Mouse (Mus musculus) cerebellum, postnatal 10 days (tissue): Measurements from ENCODE around the gene Elf5.

ENCODE experiments used
- DNase-seq, 2 experiments: peaks; one replicate each; pipeline ENCODE4 v3.0.0; 2021; ENCODE audit warnings: mixed read lengths in 2 of 2

Elf5 gene

DNA sequence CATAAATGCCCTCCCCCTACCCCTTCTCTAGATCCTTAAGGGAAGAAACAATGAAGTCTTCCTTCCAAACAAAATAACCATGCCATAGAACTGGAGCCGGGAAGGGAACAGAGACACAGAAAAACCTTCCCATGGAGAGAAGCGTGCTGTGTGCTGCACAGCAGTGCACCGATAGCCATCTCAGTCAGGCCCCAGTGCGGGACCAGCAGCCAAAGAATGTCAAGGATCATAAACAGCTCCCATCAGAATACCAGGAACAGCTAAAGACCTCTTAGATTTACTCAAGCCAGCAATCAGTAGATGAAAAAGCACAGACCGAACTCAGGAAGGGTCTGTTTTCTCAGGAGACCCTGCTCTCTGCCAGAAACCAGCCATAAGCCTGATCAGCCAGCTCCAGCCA lies 25.0 kb downstream of the Elf5 start:
- DNase-seq: peak in 1 of 2 experiments; percentile 29

DNA sequence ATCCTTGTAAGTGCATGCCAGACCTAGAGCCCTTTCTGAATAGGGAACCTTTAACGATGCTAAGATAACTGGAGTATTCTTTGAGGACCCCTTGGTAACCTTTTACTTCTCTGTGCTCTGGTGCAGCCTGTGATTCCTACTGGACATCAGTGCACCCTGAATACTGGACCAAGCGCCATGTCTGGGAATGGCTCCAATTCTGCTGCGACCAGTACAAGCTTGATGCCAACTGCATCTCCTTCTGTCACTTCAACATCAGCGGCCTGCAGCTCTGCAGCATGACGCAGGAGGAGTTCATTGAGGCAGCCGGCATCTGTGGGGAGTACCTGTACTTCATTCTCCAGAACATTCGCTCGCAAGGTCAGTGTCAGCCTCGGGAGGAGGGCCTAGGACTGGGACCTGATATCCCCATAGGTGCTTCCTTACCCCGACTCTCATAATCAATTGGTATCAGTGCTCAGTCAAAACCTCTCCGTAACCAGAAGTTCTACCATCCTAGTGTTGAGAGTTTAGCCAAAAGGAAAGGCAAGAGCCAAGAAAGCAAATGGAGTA lies 27.7 kb downstream of the Elf5 start:
- peak; percentile 78 to 84 for DNase-seq

DNA sequence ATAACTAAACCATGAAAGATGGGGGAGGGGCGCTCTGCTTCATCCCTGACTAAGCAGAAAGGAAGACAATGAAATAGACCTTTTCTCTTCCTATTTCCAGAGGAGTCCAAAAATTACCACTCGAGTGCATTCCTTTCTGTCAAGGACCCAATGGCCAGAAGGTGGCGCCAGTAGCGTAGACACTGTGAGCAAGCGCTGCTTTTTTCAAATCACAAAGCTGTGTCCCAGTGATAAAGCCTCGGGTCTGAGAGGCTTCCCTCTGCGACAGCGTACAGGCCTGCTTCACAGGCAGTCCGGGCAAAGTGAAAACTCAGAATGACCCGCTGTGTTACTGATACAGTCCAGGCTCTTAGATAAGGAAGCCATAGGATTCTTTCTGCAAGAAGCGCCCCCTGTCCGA lies 28.2 kb downstream of the Elf5 start:
- DNase-seq: peak; percentile 90 to 92

DNA sequence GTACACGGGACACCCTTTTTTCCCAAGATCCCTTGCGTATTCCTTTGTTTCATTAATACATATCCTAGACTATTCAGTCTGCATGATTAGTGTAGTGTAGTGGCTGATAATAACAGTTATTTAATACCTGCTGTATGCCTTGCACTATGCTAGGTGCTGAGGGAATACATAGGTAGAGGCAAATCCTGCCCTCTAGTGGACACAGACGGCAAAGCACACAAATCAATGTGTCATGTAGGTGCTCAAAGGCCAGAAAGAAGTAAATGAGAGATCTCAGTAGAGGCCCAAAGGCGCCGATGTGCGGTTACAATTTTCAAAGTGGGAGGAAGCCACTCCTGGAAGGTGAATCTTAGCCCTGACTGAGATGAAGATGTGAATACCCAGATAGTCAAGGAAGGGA lies 34.3 kb downstream of the Elf5 start:
- peak; percentile 71 to 79 for DNase-seq

DNA sequence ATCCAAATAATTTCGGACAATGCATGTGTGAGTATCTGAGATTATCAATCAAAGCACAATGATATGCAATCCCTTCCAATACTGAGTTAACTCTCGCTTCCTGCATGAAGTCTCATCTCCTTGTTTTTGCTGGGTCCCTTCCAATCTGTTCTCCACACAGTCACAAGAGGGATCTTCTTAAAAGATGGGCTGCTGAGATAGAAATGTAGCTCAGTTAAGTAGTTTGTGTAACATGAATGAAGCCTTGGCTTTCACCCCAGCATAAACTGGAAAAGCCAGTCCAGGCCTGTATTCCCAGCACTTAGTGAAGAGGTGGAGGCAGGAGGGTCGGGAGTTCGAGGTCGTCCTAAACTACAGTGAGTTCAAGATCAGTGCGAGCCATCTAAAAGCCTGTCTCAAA lies 34.8 kb downstream of the Elf5 start:
- DNase-seq: no peak

DNA sequence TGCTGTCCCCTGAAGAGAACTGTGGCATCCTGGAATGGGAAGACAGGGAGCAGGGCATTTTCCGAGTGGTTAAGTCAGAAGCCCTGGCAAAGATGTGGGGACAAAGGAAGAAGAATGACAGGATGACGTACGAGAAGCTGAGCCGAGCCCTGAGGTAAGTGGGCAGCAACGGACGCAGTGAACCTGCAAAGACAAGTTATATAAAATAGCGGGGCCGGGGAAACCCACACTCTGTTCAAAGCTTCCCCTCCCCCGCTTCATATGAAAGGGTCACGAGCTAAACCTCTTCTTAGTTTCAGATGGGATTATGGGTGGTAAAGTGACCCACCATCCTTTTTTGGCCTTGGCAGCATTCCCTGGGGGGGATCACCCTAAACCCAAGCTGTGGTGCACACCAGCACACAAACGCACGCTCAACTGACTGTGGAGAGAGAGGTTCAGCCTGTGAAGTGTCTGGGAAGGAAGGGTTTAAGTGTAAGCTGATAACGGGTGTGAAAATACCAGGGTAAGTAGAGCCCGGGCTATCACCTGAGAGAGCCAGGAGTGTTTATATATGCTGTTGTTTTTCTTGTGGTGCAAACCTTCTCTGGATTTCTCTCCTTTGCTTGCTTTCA lies 37.6 kb downstream of the Elf5 start:
- DNase-seq: no peak

DNA sequence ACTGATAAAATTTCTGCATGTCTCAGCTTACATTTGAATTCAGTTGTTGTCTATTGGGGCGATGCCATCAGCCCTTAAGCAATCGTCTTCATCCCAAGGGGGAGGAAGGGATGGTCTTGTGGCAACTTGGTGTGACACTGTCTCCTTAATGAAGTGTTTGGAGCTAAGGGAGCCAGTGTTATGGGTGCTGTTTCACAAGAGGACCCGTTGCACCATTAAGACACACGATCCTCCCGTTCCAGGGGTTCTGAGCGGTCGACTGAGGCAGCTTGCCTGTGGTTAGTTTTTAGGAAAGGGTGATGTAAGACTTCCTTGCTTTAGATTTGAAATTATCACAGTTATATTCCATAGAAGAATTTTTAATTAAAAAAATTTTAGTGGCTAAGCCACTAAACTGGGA lies 38.3 kb downstream of the Elf5 start:
- no peak for DNase-seq

DNA sequence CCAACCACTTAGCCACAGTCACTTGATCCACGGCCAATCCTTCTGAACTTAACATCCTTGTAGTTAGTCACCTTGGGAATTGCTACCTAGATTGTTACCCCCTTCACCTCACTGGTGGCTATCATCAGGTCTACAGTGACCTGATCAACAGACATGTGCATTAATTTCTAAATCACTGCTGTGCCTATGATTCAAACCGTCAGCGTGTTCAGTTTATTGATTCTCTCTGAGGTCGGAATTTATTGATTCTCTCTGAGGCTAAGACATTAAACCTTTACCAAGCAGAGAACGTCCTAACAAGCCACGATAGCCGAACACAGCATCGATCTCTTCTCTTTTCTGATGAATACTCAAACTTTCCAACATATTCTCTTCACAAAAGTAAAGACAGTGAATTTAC lies 38.8 kb downstream of the Elf5 start:
- DNase-seq: no peak

DNA sequence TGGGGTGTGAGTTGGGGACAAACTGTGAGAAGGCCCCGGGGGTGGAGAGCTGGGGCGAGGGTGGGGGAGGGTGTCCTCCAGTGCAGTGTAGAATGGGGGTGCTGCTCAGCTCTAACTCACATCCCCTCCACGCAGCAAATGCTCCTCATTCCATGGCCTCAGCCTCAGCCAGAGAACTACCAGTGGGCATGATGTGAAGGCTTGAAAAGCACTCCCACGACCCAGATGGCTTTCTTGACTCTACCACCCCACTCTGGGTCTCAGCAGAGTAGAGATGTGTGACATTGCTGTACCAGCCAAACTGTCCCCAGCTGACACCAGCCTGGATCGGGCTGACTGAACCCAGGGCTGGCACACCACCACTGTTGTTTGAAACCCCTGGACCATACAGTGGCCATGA lies 41.1 kb downstream of the Elf5 start:
- no peak for DNase-seq

DNA sequence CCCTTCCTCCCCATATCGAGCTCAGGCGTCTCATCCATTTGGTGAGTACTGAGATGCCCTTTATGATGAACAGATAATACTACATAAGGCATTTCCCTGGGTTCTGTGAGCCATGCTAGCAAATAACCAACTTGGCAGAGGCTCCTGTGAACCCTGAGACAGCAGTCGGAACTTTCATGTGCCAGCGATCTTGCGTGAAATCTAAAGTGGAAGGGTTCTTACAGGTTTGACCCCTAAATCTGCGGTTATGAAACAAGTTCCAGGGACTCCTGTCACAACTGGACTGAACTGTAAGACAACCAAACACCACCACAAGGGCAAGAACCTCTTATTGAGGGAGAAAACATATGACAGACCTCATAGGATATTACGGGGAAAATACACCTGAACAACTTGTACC lies 44.3 kb downstream of the Elf5 start:
- DNase-seq: no peak

DNA sequence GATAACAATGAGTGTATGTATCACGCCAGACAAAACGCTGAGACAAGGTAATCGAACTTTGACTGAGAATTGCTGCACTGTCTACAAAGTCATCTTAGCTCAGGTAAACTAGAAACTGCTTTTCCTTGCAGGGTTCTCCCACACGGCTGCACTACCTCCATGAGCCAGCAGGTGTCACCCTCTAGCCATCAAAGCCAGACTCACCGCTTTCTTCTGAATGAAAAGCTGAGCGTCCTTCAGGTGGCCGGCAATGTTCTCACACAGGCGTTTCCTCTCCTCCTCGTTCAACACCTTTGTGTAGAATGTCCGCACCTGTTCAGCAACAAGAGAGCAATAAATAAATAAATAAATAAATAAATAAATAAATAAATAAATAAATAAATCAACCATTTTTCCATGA lies 45.2 kb downstream of the Elf5 start:
- DNase-seq: peak; percentile 92 to 94

DNA sequence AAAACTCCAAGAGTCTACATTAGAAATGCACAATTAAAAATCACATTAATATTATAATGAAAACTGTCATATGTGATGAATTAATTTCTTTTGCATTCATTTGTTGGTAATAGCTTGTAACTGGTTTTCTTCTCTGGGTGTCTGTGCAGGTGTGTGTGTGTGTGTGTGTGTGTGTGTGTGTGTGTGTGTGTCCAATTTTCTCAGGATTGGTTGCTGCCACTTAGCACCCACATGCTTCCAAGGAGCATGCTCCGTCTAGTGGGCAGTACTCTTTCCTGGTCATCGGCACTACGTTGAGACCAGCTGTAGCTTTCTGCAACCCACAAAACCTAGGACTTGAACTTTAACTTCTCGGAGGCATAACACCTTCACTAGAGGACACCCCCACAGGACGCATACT lies 45.6 kb downstream of the Elf5 start:
- no peak for DNase-seq

DNA sequence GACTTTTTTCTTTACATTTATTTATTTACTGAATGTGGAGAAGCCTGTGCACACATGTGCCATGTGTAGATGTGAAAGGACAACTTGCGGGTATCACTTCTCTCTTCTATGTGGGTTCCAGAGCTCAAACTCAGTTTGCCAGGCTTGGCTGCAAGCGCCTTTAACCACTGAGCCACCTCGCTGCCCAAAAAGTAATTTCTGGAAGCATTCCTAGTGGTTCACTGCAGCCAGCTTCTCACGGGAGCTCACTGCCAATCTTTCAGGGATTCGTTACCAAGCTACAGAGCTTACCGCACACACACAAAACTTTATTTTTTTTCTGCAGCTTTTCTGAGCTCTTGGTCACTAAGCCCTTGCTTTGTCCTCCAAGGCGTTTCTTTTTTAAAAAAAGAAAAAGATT lies 46.1 kb downstream of the Elf5 start:
- DNase-seq: peak; percentile 46 to 59

DNA sequence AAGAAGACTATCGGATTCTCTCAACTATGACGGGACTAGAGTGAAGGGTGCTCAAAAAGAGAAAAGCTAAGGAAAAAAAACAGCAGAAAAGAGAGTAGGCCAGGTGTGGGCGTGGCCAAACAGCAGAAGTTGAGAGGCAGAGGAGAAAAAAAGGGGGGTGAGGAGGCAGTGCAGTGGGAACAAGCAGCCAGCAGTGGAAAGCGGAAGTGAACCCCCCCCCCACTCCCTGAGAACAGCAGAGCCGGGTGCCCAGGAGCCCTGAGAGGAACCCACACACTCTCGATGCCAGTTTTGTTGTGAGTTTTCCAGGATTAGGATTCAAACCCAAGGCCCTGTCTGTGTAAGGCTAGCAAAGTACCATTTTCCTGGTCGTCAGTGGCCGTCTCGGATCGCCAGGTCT lies 47.6 kb downstream of the Elf5 start:
- DNase-seq: no peak

DNA sequence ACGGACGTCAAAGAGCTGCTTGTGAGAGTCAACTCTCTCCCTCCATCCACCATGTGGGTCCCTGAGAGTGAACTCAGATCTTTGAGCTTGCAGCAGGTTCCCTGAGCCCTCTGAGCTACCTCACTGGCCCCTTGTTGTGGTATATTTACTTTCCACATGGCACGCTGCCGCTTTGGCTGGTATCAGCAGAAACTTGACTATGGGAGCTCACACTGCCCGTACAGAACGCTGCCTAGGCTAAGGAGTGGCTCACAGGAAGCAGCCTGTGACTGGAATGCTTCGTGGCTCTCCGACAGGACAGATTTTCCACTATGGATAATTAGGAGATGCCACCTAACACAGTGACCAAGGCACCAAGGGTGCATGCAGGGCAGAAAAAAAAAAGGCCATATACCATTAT lies 49.7 kb downstream of the Elf5 start:
- no peak for DNase-seq

DNA sequence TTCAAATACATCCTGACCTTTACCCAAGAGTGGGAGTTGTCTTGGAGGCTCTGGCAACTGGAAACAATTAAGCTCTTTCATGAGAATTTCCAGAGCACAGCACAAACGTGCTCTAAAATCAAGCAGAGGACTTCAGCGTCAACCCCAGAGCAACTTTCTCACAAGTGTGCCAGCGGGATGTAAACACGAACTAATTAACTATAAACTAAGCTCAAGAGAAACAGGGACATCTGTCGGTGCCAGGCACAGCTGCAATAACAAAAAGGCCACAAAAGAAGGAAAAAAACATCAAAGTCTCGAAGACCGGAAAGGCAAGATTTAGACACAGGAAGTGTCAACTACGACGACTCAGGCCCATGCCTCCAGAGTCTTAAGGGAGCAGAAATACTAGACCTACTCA lies 50.3 kb downstream of the Elf5 start:
- no peak for DNase-seq

DNA sequence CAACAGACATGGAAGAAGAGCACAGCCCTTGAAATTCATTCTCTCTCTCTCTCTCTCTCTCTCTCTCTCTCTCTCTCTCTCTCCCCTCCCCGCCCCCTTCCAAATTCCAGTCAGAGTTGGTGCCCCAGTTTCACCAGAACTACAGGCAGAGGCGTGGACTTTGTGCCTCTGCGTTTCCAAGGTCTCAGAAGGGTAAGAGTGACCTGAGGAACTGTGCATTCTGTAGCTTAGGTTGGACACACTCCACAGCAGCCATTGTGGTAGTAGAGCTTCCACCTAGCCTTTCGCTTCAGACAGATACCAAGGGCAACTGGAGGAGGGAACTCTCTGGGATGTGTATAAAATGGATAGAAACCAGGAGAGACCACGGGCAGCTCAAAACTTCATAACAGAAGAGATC lies 51.3 kb downstream of the Elf5 start:
- DNase-seq: no peak

DNA sequence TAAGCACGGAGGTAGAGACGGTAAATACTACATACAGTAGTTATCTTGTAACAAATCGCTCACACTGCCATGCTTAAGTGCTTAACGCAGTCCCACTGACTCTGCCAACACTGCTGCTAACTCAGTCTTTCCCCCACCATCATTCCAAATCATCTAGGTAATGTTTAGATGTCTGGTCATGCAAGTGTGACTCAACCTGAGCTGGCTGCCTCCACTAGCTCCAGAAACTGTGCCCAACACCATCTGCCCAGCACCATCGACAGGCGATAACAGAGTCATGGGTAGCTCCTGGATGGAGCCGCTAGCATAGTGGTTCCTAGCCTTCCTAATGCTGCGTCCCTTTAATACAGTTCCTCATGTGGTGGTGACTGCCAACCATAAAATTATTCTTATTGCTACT lies 53.0 kb downstream of the Elf5 start:
- DNase-seq: no peak

DNA sequence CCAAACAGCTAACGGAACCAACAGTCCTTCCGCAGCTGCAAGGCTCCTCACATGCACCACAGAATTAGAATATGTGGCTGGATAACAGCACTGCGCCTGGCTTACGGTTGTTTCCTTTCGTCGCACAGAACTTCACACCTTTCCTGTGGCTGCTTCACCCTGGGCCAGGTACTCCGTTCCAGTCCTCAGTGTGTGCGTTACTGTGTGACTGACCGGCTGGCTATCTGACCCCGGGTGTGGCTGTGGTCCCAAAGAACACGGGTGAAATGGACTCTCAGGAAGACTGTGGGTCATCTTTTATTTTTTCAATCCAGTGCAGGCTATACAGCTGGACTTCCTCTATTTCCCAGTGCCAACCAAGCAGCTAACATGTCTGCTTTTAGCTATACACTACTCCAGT lies 53.9 kb downstream of the Elf5 start:
- no peak for DNase-seq

DNA sequence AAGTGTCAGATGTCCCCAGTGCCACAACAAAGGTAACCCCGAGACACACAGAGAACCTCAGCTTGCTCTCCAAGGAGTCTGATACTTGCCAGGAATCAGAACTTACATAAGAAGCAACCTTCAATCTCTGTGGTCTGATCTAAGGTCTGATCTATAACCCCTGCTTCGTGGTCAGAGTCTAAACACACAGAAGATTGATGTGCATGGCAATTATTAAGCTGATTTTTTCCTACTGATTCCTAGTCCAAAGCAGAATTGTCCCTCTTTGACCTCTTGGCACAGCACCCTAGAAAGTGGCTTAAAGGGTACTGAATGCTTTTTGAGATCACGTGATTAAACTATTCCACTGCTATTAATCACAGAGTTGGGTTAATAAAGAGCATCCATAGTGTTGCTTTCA lies 54.8 kb downstream of the Elf5 start:
- DNase-seq: no peak

DNA sequence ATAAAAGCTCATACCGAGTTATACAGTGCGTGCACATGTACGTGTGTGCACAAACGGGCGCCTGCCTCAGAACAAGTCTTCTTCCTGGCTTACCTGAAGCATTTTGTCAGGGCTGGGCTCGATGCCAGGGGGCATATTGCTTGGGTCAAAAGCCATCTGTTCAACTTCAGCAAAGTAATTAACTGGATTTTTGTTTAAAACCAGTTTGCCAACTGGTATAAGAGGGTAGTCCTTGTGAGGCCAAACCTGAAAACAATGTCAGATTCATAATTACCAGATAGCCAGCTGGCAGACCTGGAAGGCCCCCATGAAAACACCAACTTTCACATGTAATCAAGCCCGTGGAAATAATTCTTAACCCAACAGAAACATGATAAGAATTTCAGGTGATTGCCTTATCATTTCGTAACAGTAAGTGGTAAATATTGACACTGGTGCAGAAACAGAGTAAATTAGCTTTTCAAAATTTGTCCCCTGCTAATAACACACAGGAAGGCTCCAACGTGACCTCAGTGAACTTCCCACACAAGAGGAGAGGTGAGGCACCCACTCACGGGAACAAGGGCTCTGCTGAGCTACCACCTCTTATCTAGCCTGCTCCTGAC lies 55.6 kb downstream of the Elf5 start:
- DNase-seq: peak; percentile 82 to 83

DNA sequence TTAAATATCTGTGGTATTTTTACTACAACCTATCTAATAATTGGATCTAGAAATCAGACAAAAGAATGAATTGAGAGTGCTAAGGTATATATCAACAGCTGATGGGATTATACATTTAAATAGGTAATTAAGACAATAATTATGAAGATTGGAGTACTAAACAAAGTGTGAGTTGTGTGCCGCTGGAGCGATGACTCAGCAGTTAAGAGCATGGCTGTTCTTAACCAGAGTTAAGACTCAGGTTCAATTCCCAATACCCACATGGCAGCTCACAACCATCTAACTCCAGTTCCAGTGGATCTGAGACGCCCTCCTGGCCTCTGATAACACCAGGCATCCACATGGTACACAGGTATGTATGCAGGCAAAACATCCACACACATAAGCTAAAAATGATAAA lies 61.9 kb downstream of the Elf5 start:
- DNase-seq: no peak

DNA sequence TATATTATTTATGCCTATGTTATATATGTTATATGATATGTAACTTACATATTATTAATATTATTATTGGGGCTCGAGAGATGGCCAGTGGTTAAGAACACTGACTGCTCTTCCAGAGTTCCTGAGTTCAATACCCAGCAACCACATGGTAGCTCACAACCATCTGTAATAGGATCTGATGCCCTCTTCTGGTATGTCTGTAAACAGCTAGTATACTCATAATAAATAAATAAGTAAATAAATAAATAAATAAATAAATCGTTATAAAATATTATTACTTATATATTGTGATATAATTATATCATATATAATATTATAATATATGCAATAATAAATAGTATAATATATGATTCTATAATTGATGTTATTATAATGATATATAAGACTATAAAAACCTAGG lies 64.7 kb downstream of the Elf5 start:
- no peak for DNase-seq

DNA sequence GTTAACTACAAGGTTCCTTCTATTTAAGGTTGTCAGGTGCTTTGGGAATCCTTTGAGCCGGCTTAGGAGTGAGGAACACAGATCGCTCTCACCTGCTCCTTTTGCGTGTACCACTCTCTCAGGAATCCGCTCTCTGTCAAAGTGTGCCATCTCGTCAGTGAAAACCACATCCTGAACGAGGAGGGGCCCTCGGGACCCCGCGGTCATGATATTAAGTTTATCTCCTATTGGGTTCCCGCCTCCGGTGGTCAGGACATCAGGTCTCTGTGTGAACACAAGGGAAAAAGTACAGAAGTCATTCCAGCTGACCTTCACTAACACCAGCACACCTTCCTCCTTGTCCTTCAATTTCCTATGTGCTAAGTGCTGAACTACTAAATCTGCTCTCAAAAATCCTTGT lies 65.2 kb downstream of the Elf5 start:
- DNase-seq: no peak

DNA sequence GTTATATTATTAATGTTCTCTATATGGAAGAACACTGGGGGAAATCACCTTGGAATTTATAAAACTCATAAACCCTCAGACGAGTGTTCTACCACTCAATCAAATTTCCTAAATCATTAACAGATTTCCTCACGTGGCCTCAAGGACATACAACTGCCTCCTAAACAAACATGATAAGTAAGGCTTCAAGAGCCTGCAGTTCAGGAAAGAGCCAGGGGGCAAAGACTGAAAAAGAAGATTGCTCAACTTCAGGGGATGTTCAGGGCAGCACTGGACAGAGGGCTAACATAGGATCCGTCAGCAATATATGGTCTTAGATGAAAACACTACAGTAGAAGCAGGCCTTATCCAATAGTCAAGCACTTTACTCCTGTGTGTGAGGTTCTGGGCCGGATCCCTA lies 66.0 kb downstream of the Elf5 start:
- no peak for DNase-seq
